Mouse (Mus musculus): ENCODE measurements around the gene Lin7a. TPM values are rescaled to one million over a fixed set of nuclear protein-coding genes. Genes with fewer than 3 reads are reported as not detected.

Lin7a gene
- polyA plus RNA-seq, 1 experiment from 2014 or later = 4.5 TPM

DNA sequence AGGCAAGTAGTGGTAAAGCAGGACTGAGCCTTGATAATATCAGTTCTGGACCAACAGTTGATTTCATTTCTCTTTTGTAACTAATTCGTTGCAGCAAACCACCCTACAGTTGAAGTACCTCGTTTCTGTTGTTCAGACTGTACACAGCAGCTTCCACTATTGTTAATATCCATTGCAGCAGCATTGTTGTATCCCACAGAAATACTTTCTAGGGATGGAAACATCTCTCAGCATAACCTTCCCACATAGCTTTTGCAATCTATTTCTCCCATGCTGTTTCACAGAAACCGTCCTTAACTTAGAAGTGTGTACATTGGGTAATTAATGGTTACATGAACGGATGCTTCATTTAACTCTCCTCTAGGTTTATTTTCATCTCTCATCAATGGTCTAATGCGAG, 42.7 kb upstream of the Lin7a start:
- 56% methylated on average over 5 of the region's 5 CpGs for WGBS
- no peak overlapping the region for H3K9ac ChIP-seq (ENCODE audit: low read length)

GRCm38 (mm10) chr10:107229416-107229815, 42.1 kb upstream of the Lin7a start:
- Histone ChIP-seq H3K27me3 (ENCODE audit: control insufficient read depth, insufficient read depth, low read depth, low read length) (no peaks in the 10 kb centered on the region), H3K4me2 (ENCODE audit: low read depth, low read length) (no peak overlapping the region), H3K4me1 (replicated peaks; ENCODE audit: control insufficient read depth, insufficient read depth, low read length) (no peaks in the 10 kb centered on the region), H3K9ac (ENCODE audit: low read length) (no peak overlapping the region), H3K27ac (ENCODE audit: low read length) (no peak overlapping the region), H3K9me3 (ENCODE audit: control insufficient read depth, low read length) (no peaks in the 10 kb centered on the region), H3K4me3 (ENCODE audit: low read length) (no peak overlapping the region), H3K36me3 (ENCODE audit: control insufficient read depth, insufficient read depth, low read length) (no peaks in the 10 kb centered on the region)
- WGBS = 74% methylated on average over 3 of the region's 3 CpGs
- ATAC-seq (ENCODE audit: low read depth) = no peak

More for the DNA sequence above, 42.7 kb upstream of the Lin7a start:
- H3K36me3 ChIP-seq (ENCODE audit: control insufficient read depth, insufficient read depth, low read length) = no peaks in the 10 kb centered on the region
- H3K4me3 ChIP-seq (ENCODE audit: low read length) = no peak overlapping the region
- ATAC-seq (ENCODE audit: low read depth) = no peak
- no peak overlapping the region for H3K27ac ChIP-seq (ENCODE audit: low read length)
- H3K27me3 ChIP-seq (ENCODE audit: control insufficient read depth, insufficient read depth, low read depth, low read length) = no peaks in the 10 kb centered on the region
- H3K4me1 ChIP-seq (replicated peaks; ENCODE audit: control insufficient read depth, insufficient read depth, low read length) = no peaks in the 10 kb centered on the region
- H3K4me2 ChIP-seq (ENCODE audit: low read depth, low read length) = no peak overlapping the region
- H3K9me3 ChIP-seq (ENCODE audit: control insufficient read depth, low read length) = no peaks in the 10 kb centered on the region

- no peak overlapping the region for H3K4me2 ChIP-seq (ENCODE audit: low read depth, low read length)
- no peak for ATAC-seq (ENCODE audit: low read depth)
- no peaks in the 10 kb centered on the region for H3K4me1 ChIP-seq (replicated peaks; ENCODE audit: control insufficient read depth, insufficient read depth, low read length)
- H3K9me3 ChIP-seq (ENCODE audit: control insufficient read depth, low read length) = no peaks in the 10 kb centered on the region
- H3K27ac ChIP-seq (ENCODE audit: low read length) = no peak overlapping the region
- no peaks in the 10 kb centered on the region for H3K36me3 ChIP-seq (ENCODE audit: control insufficient read depth, insufficient read depth, low read length)
- H3K4me3 ChIP-seq (ENCODE audit: low read length) = no peak overlapping the region
- no peak overlapping the region for H3K9ac ChIP-seq (ENCODE audit: low read length)
- WGBS = 75% methylated on average over 8 of the region's 8 CpGs
- no peaks in the 10 kb centered on the region for H3K27me3 ChIP-seq (ENCODE audit: control insufficient read depth, insufficient read depth, low read depth, low read length)
Observed at GRCm38 (mm10) chr10:107230081-107230850, 41.2 kb upstream of the Lin7a start.

GRCm38 (mm10) chr10:107230851-107231130, 40.7 kb upstream of the Lin7a start:
- Histone ChIP-seq H3K27ac (ENCODE audit: low read length) (no peak overlapping the region), H3K4me2 (ENCODE audit: low read depth, low read length) (no peak overlapping the region), H3K27me3 (ENCODE audit: control insufficient read depth, insufficient read depth, low read depth, low read length) (no peaks in the 10 kb centered on the region), H3K36me3 (ENCODE audit: control insufficient read depth, insufficient read depth, low read length) (no peaks in the 10 kb centered on the region), H3K9me3 (ENCODE audit: control insufficient read depth, low read length) (no peaks in the 10 kb centered on the region), H3K4me3 (ENCODE audit: low read length) (no peak overlapping the region), H3K9ac (ENCODE audit: low read length) (no peak overlapping the region), H3K4me1 (replicated peaks; ENCODE audit: control insufficient read depth, insufficient read depth, low read length) (no peaks in the 10 kb centered on the region)
- no peak for ATAC-seq (ENCODE audit: low read depth)
- 88% methylated on average over 1 of the region's 1 CpGs for WGBS

DNA sequence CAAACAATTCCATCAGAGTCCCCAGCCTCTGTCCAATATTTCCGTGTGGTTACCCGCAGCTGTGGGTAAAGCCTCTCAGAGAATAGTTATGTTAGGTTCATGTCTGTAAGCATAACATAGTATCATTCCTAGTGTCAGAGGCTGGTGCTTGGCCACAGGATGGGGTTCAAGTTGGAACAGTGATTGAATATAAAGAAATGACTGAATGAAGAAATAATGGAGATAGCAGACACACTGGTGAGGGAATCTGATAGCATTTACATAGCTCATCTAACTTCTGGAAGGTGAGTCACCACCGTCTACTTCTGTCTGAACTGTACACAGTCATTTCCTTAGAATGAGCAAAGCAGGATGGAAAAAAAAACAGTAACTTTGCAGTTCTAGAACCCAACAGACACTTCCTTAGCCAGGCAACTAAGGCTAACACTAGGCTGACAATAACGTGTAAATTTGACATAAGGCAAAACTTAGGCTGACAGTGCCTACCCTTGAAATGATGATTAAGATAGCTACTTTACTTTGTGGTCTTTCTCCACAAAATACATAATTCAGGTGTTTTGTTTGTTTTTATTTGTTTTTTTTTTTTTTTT, 40.0 kb upstream of the Lin7a start:
- WGBS = 73% methylated on average over 4 of the region's 4 CpGs
- no peaks in the 10 kb centered on the region for H3K4me1 ChIP-seq (replicated peaks; ENCODE audit: control insufficient read depth, insufficient read depth, low read length)
- no peak overlapping the region for H3K4me3 ChIP-seq (ENCODE audit: low read length)
- H3K36me3 ChIP-seq (ENCODE audit: control insufficient read depth, insufficient read depth, low read length) = no peaks in the 10 kb centered on the region
- H3K9ac ChIP-seq (ENCODE audit: low read length) = no peak overlapping the region
- no peak overlapping the region for H3K27ac ChIP-seq (ENCODE audit: low read length)
- no peak overlapping the region for H3K4me2 ChIP-seq (ENCODE audit: low read depth, low read length)
- no peak for ATAC-seq (ENCODE audit: low read depth)
- H3K27me3 ChIP-seq (ENCODE audit: control insufficient read depth, insufficient read depth, low read depth, low read length) = no peaks in the 10 kb centered on the region
- no peaks in the 10 kb centered on the region for H3K9me3 ChIP-seq (ENCODE audit: control insufficient read depth, low read length)

- no peaks in the 10 kb centered on the region for H3K27me3 ChIP-seq (ENCODE audit: control insufficient read depth, insufficient read depth, low read depth, low read length)
- no peak overlapping the region for H3K9ac ChIP-seq (ENCODE audit: low read length)
- no peaks in the 10 kb centered on the region for H3K4me1 ChIP-seq (replicated peaks; ENCODE audit: control insufficient read depth, insufficient read depth, low read length)
- no peaks in the 10 kb centered on the region for H3K9me3 ChIP-seq (ENCODE audit: control insufficient read depth, low read length)
- H3K4me2 ChIP-seq (ENCODE audit: low read depth, low read length) = no peak overlapping the region
- no peaks in the 10 kb centered on the region for H3K36me3 ChIP-seq (ENCODE audit: control insufficient read depth, insufficient read depth, low read length)
- no peak overlapping the region for H3K27ac ChIP-seq (ENCODE audit: low read length)
- WGBS = 90% methylated on average over 2 of the region's 2 CpGs
- ATAC-seq (ENCODE audit: low read depth) = no peak
- H3K4me3 ChIP-seq (ENCODE audit: low read length) = no peak overlapping the region
Observed at GRCm38 (mm10) chr10:107232491-107233110, 38.9 kb upstream of the Lin7a start.

- 90% methylated on average over 2 of the region's 2 CpGs for WGBS
Observed at GRCm38 (mm10) chr10:107233221-107233620, 38.3 kb upstream of the Lin7a start.

GRCm38 (mm10) chr10:107233825-107234224, 37.7 kb upstream of the Lin7a start:
- Histone ChIP-seq H3K36me3 (ENCODE audit: control insufficient read depth, insufficient read depth, low read length) (no peaks in the 10 kb centered on the region), H3K9ac (ENCODE audit: low read length) (no peak overlapping the region), H3K27ac (ENCODE audit: low read length) (no peak overlapping the region), H3K4me2 (ENCODE audit: low read depth, low read length) (no peak overlapping the region), H3K9me3 (ENCODE audit: control insufficient read depth, low read length) (no peaks in the 10 kb centered on the region), H3K27me3 (ENCODE audit: control insufficient read depth, insufficient read depth, low read depth, low read length) (no peaks in the 10 kb centered on the region), H3K4me3 (ENCODE audit: low read length) (no peak overlapping the region), H3K4me1 (replicated peaks; ENCODE audit: control insufficient read depth, insufficient read depth, low read length) (no peaks in the 10 kb centered on the region)
- ATAC-seq (ENCODE audit: low read depth) = no peak
- 85% methylated on average over 4 of the region's 4 CpGs for WGBS

More at GRCm38 (mm10) chr10:107233221-107233620, 38.3 kb upstream of the Lin7a start:
- H3K27ac ChIP-seq (ENCODE audit: low read length) = no peak overlapping the region
- H3K4me3 ChIP-seq (ENCODE audit: low read length) = no peak overlapping the region
- no peaks in the 10 kb centered on the region for H3K4me1 ChIP-seq (replicated peaks; ENCODE audit: control insufficient read depth, insufficient read depth, low read length)
- H3K36me3 ChIP-seq (ENCODE audit: control insufficient read depth, insufficient read depth, low read length) = no peaks in the 10 kb centered on the region
- H3K4me2 ChIP-seq (ENCODE audit: low read depth, low read length) = no peak overlapping the region
- H3K27me3 ChIP-seq (ENCODE audit: control insufficient read depth, insufficient read depth, low read depth, low read length) = no peaks in the 10 kb centered on the region
- no peak overlapping the region for H3K9ac ChIP-seq (ENCODE audit: low read length)
- ATAC-seq (ENCODE audit: low read depth) = no peak
- H3K9me3 ChIP-seq (ENCODE audit: control insufficient read depth, low read length) = no peaks in the 10 kb centered on the region

DNA sequence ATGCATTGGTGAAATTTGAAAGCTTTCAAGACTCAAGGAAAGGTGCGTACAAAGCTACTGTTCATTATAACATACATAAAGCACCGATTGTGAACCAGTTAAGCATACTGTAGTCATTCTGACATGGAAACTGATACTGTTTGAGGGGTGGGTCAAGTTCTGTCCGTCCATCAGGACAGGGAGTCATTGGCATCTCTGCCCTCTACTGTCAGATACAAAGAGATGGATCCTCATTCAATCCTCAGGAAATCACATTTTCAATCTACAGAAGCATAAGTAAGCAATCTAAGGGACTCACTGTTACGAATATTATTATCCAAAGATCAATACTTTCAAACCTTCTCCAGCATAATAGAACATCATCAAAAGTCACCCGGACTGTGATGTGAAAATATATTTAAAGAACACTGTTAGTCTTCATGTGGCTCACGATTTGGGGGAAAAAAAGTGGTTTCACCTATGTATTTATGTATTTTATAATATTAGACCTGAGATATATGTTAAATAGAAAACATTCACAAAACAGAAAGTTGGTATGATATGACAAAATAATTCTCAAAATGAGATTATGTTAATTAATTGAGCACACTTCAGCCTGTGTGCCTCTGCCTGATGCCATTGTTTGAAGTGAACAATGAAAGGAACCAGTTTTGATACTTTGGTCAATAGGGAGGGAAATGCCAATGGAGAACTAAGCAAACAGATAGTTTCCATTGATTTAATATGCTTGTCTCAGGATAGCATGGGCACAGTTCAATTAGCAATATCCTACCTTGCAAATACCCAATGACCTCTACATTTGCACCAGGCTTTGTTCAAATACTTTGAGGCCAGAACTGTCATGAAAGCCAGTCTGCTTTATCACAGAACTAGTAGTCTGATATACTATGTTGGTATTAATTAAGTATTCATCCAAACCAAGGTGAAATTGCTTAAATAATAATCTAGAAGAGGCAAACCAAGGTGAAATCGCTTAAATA, 36.8 kb upstream of the Lin7a start:
- WGBS = 76% methylated on average over 7 of the region's 7 CpGs
- no peak overlapping the region for H3K27ac ChIP-seq (ENCODE audit: low read length)

More for the DNA sequence above, 36.8 kb upstream of the Lin7a start:
- H3K4me3 ChIP-seq (ENCODE audit: low read length) = no peak overlapping the region
- H3K9ac ChIP-seq (ENCODE audit: low read length) = no peak overlapping the region
- H3K4me1 ChIP-seq (replicated peaks; ENCODE audit: control insufficient read depth, insufficient read depth, low read length) = no peaks in the 10 kb centered on the region
- no peak for ATAC-seq (ENCODE audit: low read depth)
- no peaks in the 10 kb centered on the region for H3K27me3 ChIP-seq (ENCODE audit: control insufficient read depth, insufficient read depth, low read depth, low read length)
- no peak overlapping the region for H3K4me2 ChIP-seq (ENCODE audit: low read depth, low read length)
- H3K36me3 ChIP-seq (ENCODE audit: control insufficient read depth, insufficient read depth, low read length) = no peaks in the 10 kb centered on the region
- no peaks in the 10 kb centered on the region for H3K9me3 ChIP-seq (ENCODE audit: control insufficient read depth, low read length)
